Mouse (Mus musculus) frontal cortex, postnatal 25 days (tissue): ENCODE data around the gene Mpc1.

Experiments used
- DNase-seq, 2 experiments: peaks; one replicate each; pipeline ENCODE4 v3.0.0; 2022; ENCODE audit warnings: low spot score in 2 of 2

Mpc1 gene

DNA sequence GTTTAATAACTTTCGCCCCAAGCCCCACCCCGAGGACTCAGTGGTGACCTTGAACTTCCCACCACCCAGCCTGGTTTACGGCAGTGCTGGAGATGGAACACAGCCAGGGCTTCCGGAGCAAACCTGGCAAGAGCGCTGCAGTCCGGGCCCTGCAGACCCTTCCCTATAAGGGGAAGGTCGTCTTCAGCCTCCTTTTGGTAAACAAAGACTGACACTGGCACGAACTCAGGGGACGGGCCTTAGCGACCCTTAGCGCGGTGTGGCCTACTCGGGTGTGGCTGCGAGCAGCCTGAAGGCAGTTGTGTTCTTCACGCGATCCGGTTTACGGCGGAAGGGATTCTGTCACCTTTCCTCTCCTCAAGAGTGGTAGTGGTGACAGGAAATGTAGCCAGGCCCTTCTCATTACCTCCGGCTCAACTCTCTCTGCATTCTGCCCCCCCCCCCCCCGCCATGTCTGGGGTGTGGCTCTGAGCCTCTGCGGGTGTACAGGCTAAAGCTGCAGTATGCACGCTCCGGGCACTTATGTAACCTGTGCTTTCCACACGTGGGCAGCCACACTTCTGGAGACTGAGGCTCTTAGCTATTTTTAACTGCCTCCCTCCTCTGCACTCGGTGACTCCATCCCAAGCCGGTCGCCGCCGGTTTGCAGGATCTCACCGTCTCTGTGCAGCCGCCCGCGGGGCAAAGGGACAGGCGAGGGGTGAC, at the start of gene Mpc1:
Gene Mpc1 (plus strand): TSS at position 84 of the 705 bp plus-strand sequence.
- DNase-seq, result peak; percentile 20 to 83

DNA sequence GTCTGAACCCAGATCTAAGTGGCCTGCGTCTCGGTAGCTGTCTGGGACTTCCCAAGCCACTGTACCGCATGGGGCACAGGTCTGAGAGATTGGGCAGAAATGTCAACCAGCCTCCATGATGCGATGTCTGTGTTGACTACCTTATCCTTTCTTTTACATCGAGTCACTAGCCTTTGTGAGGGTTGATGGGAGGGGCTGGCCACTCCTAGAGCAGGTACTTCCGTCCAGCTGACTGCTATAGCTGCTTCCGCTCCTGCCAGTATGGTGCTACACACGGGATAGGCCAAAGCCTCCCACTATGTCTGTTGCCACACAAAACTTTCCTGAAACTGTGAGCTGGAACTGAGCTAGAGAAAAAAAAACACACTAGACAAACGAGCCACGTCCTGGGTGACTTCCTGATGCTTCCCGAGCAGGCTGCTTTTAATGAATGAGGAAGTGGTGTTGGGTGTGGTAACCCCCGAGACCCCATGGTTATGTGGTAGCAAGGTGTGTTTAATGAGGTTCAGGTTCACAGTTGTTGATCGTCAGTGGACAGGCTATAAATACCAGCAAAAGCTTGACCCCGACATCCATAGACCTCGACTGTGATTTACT, 49.0 kb upstream of the Mpc1 start:
- no peak for DNase-seq

DNA sequence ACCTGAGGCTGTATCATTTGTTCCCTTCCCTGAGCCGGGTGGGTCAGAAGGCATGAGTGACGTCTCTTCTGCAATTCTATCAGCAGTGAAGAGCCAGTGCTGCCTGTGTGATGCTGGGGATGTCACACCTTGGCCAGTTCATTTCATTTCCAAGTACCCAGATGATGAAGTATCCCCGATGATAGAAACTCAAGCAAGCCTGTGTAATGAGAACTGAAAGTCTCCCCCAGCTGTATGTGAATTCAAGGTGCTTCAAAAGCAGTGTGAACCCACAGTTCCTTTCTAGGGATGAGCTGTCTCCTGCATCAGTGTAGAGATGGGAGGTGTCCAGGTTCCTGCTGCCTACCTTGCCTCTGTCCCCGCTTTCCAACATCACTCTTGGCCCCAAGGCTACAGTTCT, 48.2 kb upstream of the Mpc1 start:
- DNase-seq, result no peak

DNA sequence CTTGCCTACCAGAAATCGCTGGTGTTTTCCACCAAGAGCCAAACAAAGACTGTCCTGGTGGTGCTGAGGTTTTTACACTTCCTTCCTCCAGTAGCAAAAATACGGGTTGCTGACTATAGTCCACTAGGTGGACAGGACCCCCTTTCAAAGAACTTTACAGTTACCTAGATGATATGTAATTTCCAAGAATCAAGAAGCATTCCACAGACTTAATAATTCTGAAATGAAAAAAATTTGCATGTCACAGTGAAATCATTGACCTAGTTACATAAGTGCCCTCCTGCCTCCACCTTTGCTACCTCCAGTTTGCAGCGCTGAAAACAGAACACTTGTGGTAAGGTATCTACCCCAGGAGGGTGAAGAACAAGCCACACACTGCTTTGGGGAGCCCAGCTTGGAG, 47.0 kb upstream of the Mpc1 start, which contains the start of gene Ccr6:
Gene Ccr6 (plus strand): TSS at position 301 of the 400 bp plus-strand sequence.
- DNase-seq, result no peak

DNA sequence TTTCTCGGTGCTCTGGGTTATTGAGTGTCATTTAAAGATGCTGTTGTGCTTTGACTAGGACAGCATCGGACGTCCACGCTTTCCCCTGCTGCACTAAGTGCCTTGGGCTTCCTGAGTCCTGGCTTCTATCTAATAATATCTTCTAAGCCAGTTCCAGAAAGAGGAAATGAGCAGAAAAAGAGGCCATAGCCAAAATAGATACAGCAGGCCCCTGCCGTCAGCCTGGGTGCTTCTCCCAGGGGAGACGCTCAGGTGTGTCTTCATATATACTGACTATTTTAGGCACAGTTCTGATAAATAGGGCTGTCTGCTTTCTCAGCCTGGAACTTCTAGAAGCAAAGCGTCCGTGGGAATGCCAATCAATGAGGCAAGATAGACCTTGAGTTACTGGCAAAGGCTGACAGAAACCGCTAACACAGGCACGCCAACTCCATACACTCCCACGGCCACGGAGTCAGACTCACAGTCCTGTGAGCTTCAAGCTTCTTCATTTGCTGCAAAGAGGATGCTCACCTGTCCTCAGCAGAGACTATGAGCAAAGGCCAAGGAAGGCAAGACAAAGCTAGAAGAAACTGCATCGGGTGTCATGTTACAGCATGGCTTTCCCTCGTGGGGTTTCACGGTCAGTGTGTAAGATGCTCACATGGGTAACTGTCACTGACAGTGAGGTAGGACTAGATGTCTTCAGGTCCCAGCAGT, 44.5 kb upstream of the Mpc1 start:
- no peak for DNase-seq

DNA sequence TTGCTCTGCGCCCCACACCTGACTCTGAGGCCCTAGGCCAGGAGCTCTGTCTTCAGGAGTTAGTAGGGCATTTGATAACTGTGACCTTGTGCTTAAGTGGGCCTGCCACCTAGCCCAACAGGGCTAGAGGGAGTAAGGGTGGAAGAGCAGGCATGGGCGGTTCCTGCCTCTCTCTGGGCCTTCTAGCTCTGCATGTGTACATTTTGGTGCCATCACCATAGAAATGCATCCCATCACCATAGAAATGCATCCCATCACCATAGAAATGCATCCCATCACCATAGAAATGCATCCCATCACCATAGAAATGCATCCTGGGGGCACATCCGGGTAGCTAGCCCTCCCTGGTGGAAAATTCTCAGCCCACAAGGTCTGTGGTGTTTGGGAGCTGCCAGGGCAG, 43.1 kb upstream of the Mpc1 start:
- DNase-seq, result no peak

DNA sequence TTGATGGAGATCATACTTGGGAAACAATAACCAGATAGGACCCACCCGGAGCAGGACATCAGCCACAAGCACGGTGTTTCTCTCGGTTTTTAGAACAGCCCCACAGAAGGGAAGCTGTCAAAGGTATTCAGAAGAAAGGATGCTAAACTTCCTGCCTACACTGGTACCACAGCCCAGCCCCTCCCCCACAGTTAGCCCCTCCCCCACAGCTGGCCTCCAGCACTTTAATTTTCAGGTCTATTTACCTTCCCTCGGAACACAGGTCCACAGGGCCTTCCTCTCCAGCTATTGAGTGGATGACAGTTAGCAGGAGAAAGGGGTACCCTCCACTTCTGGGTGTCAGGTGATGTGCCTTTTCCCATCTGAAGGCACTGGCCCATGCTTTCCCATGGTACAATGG, 42.2 kb upstream of the Mpc1 start:
- DNase-seq, result no peak

DNA sequence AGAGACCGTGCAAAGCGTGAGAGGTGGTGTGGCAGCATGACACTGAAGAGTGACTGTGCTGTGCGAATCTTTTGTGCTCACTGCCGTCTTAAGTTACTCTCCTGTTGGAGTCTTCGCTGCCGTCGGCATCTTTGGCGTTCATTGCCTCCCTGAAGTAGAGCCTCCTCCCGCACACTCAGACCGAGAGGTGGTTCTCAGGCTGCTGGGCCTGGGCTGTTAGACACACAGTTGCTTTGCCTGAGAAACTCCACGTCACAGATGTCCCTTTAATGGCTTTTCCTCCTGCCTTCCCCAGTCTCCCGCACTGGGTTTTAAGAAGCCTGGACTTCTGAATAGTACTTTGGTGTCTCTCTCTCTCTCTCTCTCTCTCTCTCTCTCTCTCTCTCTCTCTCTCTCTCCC, 41.1 kb upstream of the Mpc1 start:
- no peak for DNase-seq

DNA sequence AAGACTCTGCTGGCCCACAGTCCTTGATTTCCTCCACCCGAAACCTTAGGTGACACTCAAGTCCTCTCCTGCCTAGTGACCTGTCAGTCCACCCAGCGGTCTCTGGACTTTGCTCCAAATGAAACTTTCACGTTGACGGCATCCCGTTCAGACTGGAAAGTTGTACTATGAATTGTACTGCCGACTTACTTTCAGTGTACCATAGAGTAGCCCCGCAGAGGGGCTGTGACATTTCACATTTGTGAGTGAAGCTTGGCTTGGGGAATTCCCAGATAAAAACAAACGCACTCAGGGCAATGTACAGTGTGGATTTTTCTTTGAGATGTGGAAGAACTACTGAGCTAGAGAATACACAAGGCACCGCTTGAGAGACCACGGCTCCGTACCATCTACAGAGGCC, 40.5 kb upstream of the Mpc1 start:
- DNase-seq, result no peak

DNA sequence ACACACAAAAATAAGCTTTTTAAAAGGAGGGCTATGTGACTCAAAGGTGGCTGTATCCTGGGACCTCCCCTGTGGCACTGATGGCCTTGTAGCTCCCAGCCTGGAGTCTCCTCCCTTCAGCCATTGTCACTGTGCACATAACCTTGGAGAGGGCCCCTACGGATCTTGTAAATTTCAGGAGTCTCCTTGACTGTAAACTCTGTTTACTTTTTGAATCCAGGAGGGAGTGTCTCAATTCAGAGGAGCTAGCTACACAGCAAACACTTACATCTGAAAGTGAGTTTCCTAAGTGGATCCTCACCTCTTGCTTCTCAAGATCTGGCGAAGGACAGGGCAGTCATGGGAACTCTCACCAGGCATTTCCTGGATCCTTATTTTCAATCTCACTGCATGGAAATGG, 38.6 kb upstream of the Mpc1 start:
- DNase-seq, result no peak

DNA sequence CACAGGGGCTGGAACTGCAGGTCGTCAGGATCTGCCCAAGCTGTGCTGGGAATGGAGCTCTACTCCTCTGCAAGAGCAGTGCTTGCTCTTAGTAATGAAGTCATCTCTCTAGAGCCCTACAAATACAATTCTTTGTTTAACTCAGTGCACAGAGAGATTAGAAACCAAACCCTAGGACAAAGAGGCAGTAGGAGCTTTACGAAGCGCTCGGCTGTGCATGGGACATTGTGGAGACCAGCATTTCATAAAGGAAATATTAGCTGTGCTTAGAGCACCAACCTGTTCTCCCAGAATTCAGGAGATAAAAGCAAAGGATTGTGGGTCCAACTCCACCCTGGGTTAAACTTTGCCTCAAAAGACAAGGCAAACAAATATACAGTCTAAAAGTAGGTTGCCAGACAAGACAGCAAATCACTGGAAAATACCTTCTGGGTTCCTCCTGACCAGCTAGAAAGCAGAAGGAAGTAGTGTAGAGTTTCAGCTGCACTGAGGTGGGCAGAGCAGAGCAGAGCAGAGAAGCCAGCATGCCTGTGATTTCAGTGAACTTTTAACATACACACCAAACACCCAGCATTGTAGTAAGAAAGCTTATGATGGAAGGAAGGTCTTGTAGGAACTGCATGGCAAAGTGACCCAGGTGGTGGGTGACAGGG, 36.5 kb upstream of the Mpc1 start:
- no peak for DNase-seq

DNA sequence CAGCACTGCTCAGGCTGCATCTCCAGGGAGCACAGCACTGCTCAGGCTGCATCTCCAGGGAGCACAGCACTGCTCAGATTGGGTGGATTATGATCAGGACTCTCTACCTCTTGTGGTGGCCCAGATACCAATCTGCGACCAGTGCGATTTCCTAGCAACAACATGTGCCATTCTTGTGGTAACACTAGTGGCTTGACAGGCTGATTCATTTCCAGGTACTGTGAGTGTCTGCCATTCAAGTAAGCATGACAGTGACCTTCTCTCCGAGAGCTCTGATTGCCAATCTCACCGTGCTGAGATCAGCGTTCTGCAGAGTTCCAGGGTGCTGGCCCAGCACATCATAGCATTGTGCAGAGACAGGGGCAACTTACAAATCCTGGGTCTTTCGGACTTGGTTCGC, 31.0 kb upstream of the Mpc1 start:
- no peak for DNase-seq

DNA sequence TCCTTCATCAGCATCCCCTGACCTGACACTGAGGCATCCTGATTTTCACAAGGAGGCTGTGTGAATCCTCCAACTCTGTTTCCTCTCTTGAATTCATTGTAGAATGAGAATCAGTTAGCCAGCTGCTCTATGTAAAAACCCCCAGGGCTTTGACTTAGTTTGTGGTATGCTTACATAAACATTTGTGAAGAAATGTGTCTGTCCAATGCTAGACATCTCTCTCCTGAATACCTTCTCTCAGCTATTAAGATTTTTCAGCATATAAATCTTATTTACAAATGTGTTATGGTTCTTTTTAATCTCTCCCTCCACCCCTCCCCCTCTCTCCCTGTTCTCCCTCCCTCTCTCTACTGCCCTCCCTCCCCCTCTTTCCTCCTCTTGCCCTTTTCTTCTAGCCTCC, 28.4 kb upstream of the Mpc1 start:
- no peak for DNase-seq

DNA sequence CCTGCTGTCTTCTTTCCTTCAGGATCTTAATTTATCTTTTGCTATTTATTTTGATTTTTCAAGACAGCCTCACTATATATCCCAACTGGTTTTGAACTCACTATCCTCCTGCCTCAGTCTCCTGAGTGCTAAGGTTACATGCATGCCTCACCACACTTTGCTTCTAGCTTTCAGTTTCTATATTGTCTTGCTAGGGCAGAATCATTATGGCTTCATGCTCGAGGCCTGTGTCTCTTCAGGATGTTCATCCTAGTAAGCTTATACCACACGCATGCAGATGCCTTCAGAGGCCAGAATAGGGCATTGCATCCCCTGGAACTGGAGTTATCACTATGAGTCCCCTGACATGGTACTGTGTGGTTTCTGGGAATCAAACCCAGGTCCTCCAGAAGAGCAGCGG, 27.8 kb upstream of the Mpc1 start:
- no peak for DNase-seq

DNA sequence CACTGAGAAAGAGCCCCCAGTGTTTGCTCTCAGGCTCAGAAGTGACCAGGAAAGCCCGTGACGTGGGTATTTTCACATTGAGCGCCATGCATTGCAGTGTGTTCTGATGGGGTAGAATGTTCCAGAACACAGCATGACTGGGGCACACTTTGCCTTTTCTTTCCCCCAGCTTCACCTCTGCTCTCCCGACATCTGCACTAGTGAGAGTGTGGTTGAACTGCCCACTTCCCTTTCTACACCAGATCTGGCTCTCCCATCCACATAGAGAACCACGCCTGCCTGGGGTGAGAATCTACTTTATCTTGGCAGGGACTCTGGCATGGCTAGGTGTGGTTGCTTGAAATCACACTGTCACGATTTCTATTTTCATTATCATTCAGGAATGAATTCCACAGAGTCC, 27.1 kb upstream of the Mpc1 start:
- DNase-seq, result no peak

DNA sequence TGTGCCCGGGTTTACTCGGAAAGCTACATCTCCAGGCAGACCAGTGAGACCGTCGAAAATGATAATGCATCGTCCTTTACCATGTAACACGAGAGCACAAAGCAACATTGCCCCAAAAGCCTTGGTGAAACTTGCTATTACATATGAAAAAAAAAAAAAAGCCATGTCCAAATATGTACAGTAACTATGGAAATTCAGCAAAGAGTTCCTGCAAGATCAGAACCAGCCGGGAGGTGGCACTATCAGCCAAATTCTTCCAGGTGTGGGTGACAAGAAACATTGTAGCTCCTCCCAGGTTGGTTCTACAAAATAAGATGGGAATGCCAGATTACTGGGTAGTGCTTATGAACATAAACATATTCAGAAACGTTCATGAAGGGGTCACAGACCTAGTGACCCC, 25.7 kb upstream of the Mpc1 start:
- DNase-seq, result no peak

DNA sequence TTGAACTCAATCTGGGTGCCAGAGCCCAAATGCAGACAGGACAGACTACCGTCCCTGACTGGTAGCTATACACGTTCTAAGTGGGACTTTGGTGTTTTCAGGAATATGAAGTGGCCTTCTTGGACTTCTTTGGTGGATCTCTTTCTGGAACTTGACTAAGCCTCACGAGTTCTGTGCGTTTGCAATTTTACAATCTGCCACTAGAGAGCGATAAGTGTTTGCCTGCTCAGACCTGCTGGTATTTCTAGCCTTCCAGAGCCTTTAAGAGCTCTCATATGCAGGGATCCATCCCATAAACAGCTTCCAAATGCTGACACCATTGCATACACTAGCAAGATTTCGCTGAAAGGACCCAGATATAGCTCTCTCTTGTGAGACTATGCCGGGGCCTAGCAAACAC, 18.1 kb upstream of the Mpc1 start:
- peak; percentile 16 to 47 for DNase-seq

DNA sequence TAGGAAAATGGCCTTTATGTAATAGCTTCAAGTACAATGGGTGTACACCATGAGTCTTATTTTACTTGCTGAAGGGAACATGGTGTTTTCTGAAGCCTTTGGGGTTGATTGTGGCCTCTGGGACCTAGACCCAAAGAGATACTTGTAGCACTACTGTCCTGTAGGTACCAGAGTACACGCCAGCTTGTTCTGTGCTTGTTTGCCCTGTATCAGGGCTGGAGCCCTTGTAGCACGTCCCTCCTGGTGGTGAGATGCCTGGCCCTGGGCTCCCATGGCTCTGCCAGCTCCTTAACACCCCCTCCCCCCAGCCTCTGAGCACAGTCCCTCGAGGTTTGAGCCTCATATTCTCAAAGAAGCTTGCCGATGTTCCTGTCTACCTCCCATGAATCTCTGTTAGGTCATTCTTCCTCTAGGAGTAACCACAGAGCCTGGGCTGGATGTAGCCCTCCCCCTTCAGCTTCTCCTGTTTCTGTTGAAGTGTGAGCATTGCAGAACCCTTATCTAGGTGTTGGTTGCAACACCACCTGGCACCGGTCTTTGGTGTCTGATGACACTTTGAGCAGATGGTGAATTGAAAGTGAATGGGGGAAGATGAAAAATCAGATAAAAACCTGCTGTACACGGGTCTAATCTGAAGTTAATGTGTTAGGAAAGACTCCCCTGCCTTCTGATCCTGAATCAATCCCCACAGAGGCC, 10.5 kb upstream of the Mpc1 start:
- no peak for DNase-seq

DNA sequence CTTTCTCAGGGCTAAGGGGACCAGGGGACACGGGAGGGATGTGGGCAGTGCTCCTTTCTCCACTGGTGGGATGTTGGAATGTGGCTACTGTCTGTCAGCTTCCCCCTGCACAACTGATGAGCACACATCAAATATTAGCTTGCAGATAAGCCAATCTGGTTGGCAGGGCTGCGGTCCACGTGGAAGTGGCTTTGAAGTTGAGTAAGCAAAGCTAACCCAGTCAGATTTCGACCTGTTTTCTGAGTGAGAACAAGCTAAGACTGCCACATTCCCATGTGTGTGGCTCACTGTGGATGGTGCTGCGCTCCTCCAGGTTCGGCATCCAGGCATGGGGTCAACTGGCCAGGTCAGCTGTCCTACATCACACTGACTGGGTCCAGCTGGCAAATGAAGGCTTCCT, 9.8 kb upstream of the Mpc1 start:
- no peak for DNase-seq

DNA sequence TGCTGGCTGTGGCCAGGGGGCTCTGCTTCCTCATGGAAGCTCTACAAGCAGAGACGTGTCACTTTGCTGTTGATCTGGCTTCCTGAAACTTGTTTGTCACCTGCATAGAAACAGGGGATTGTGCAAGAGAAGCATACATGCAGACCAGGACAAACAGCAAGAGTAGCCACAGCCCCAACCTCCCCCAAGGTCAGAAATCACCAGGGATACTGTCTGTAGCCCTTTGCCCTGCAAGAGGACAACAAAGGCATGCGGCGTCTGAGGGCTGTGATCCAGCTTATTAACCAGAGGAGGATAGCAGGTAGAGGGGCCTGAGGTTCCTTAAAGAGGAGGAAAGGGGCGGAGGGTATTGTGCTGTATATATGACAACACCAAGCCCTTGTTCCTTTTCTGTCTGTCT, 6.6 kb upstream of the Mpc1 start:
- no peak for DNase-seq

DNA sequence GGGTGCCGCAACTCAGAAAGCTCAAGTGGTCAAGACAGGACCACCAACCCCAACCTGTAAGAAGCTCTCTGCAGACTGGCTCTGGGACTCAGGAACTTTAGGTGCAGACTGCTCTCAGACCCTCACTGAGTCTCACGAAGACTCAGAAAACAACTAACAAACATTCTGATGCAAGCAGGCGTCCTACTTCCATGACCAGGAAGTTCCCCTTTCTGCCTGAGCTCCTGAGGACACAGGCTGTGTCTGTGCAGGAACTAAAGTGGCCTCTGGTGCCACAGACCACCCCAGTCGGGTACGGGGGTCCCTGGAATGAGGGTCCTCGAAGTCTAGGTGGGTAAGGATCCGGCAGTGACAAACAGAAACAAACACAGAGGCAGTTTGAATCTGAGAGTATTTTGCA, 6.0 kb upstream of the Mpc1 start:
- DNase-seq, result no peak

DNA sequence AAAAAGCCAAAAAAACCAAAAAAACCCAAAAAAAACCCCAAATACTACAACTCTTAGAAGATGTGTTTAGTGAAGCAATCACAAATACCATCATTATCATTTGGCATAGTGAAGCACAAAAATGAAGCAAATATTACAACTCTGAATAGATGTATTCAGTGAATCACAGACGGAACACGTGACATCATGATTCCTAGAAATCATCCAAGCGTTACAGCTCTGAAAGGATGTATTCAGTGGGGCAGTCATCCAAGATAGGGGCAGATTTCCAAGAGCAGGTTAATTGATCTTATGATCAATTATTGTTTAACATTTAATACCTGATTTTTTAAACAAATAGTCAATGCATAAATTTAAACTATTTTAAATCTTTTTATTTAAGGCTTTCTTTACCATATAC, 5.4 kb upstream of the Mpc1 start:
- no peak for DNase-seq
